Mouse (Mus musculus): Measurements from ENCODE around the gene Pramel6.

DNA sequence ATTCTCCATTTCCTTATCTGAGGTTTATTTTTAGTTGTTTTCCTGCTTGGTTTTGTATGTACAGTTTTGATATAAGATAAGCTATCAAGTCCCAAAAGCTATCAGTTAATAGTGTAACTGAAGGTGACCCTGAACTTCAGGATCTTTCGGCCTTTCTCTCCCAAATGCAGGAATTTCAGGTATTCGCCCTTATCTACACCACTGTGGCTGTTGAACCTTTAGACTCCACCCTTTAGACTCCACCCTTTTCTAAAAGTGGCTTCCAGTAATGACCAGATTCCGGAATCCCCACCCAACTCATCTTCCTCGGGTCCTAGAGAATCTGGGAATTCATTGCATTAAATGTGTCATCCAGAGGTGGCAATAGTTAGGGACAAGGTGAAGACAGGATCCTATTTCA is 25.2 kb upstream of the Pramel6 start:
- TF ChIP-seq CTCF (IDR thresholded peaks at IDR 0.05; ENCODE audit: control insufficient read depth, insufficient read depth, insufficient replicate concordance, low read depth, low read length) = no peak
- TF ChIP-seq POLR2A (IDR thresholded peaks at IDR 0.05; ENCODE audit: control insufficient read depth, low read depth, low read length) = no peak

All from testis, adult 2 months (tissue).